Mouse (Mus musculus) hindbrain, embryonic 16.5 days (tissue): ENCODE data around the gene Coq10a. TPM values are rescaled to one million over a fixed set of nuclear protein-coding genes. Genes with fewer than 3 reads are reported as not detected.

Experiments used
- ATAC-seq: fragments of 200-750 bp; cut with Nextera tagmentation; 2 replicates; pipeline ENCODE4 v1.8.0; 2017; ENCODE audit warnings: moderate TSS enrichment, moderate library complexity
- H3K27ac ChIP-seq: fragments of 300-500 bp; sonication (generic); 2 replicates; pipeline ENCODE4 v1.5.1; 2014; ENCODE audit warnings: low read depth, mild to moderate bottlenecking, control low read depth, low read length, moderate library complexity
- H3K27me3 ChIP-seq: fragments of 300-500 bp; sonication (generic); replicated peaks from 2 replicates; pipeline ENCODE4 v1.6.1; 2014; ENCODE audit warnings: low read length; ENCODE audit not compliant: control insufficient read depth, insufficient read depth
- H3K36me3 ChIP-seq: fragments of 300-500 bp; sonication (generic); 2 replicates; pipeline ENCODE4 v1.6.1; 2014; ENCODE audit warnings: mild to moderate bottlenecking, low read length, moderate library complexity, mixed read lengths; ENCODE audit not compliant: control insufficient read depth, insufficient read depth
- H3K4me1 ChIP-seq: fragments of 300-500 bp; sonication (generic); 2 replicates; pipeline ENCODE4 v1.6.1; 2014; ENCODE audit warnings: low read depth, low read length; ENCODE audit not compliant: control insufficient read depth, insufficient read depth
- H3K4me2 ChIP-seq: fragments of 300-500 bp; sonication (generic); 2 replicates; pipeline ENCODE4 v1.6.1; 2014; ENCODE audit warnings: mild to moderate bottlenecking, low read length, control low read depth, moderate library complexity
- H3K4me3 ChIP-seq: fragments of 300-500 bp; sonication (generic); 2 replicates; pipeline ENCODE4 v1.5.1; 2014; ENCODE audit warnings: mild to moderate bottlenecking, low read length, control low read depth, moderate library complexity
- H3K9ac ChIP-seq: fragments of 300-500 bp; sonication (generic); 2 replicates; pipeline ENCODE4 v1.6.1; 2014; ENCODE audit warnings: low read depth, mild to moderate bottlenecking, control low read depth, low read length, moderate library complexity
- H3K9me3 ChIP-seq: fragments of 300-500 bp; sonication (generic); 2 replicates; pipeline ENCODE4 v1.6.1; 2014; ENCODE audit warnings: mild to moderate bottlenecking, low read length, moderate library complexity; ENCODE audit not compliant: control insufficient read depth
- WGBS: fragments of 180-500 bp; shearing (Covaris S2); extraction: QIAGEN DNeasy Blood & Tissue Kit; methylation state at CpG from one replicate; pipeline ENCODE4 v1.1.7; 2014; 5-methylcytosine and 5-hydroxymethylcytosine counted together
- polyA plus RNA-seq: library from polyadenylated mRNA; unstranded; fragments of >200 nt; fragmentation: Nextera tagmentation; extraction: Ambion mirVana; gene quantifications from 2 replicates; pipeline ENCODE4 v1.2.1, GENCODE M21; 2015

The Coq10a gene
- 11.4 and 32.3 TPM in 2 replicates for polyA plus RNA-seq

GRCm38 (mm10) chr10:128368402-128369217 is at the start of gene Coq10a:
Gene Coq10a, minus strand, starts transcription at chr10:128368997.
- H3K4me3 ChIP-seq: peak within 1 kb of the TSS; percentile 78
- H3K9me3 ChIP-seq: no peaks in the 10 kb centered on the region
- WGBS: 0% methylated on average over 71 of the region's 87 CpGs
- peak within 1 kb of the TSS; percentile 97 for H3K27ac ChIP-seq
- H3K9ac ChIP-seq: peak within 1 kb of the TSS; percentile 82
- no peaks in the 10 kb centered on the region for H3K27me3 ChIP-seq
- ATAC-seq: peak; percentile 96
- peak within 1 kb of the TSS; percentile 91 for H3K4me2 ChIP-seq
- peaks cover 5% of the 10 kb centered on the region for H3K36me3 ChIP-seq
- H3K4me1 ChIP-seq: peaks cover 15% of the 10 kb centered on the region

GRCm38 (mm10) chr10:128414848-128415247 is 46.1 kb upstream of the Coq10a start:
- Histone ChIP-seq H3K4me3 (no peak overlapping the region), H3K9me3 (no peaks in the 10 kb centered on the region), H3K27ac (no peak overlapping the region), H3K36me3 (peaks cover 24% of the 10 kb centered on the region), H3K4me2 (no peak overlapping the region), H3K27me3 (no peaks in the 10 kb centered on the region), H3K9ac (no peak overlapping the region), H3K4me1 (peaks cover 29% of the 10 kb centered on the region)
- ATAC-seq: no peak
- WGBS: 96% methylated on average over 5 of the region's 5 CpGs

GRCm38 (mm10) chr10:128413076-128413475 is 44.3 kb upstream of the Coq10a start:
- Histone ChIP-seq H3K4me2 (peak overlapping the region; percentile 99), H3K9me3 (no peaks in the 10 kb centered on the region), H3K4me1 (peaks cover 38% of the 10 kb centered on the region), H3K27me3 (no peaks in the 10 kb centered on the region), H3K36me3 (peaks cover 13% of the 10 kb centered on the region), H3K4me3 (peak overlapping the region; percentile 99; the same call in 1 of the 2 replicates), H3K9ac (peak overlapping the region; percentile 28; the same call in 1 of the 2 replicates), H3K27ac (no peak overlapping the region)
- ATAC-seq: no peak
- 47% methylated on average over 1 of the region's 1 CpGs for WGBS

- peak overlapping the region; percentile 99 for H3K4me2 ChIP-seq
- H3K36me3 ChIP-seq: peaks cover 16% of the 10 kb centered on the region
- no peaks in the 10 kb centered on the region for H3K9me3 ChIP-seq
- H3K4me3 ChIP-seq: peak overlapping the region; percentile 99
- no peak for ATAC-seq
- WGBS: 17% methylated on average over 1 of the region's 1 CpGs
- peak overlapping the region; percentile 98 for H3K27ac ChIP-seq
- H3K9ac ChIP-seq: peak overlapping the region; percentile 94
- H3K27me3 ChIP-seq: no peaks in the 10 kb centered on the region
- peaks cover 42% of the 10 kb centered on the region for H3K4me1 ChIP-seq
Observed at GRCm38 (mm10) chr10:128412558-128412957, 43.8 kb upstream of the Coq10a start.

GRCm38 (mm10) chr10:128412055-128412381 is 43.2 kb upstream of the Coq10a start:
- under 1% methylated on average over 14 of the region's 14 CpGs for WGBS
- ATAC-seq: no peak
- H3K9me3 ChIP-seq: no peaks in the 10 kb centered on the region
- peak overlapping the region; percentile 98 for H3K27ac ChIP-seq
- peak overlapping the region; percentile 99 for H3K4me2 ChIP-seq
- H3K4me3 ChIP-seq: peak overlapping the region; percentile 99
- H3K36me3 ChIP-seq: peaks cover 15% of the 10 kb centered on the region
- H3K9ac ChIP-seq: peak overlapping the region; percentile 94
- peaks cover 42% of the 10 kb centered on the region for H3K4me1 ChIP-seq
- H3K27me3 ChIP-seq: no peaks in the 10 kb centered on the region

- 0% methylated on average over 50 of the region's 50 CpGs for WGBS
Observed at GRCm38 (mm10) chr10:128411211-128412054, 42.6 kb upstream of the Coq10a start, which contains the start of the genes Nabp2 and Rnf41. Gene Nabp2, minus strand, starts transcription at chr10:128411492. Gene Rnf41, plus strand, starts transcription at chr10:128411657.

DNA sequence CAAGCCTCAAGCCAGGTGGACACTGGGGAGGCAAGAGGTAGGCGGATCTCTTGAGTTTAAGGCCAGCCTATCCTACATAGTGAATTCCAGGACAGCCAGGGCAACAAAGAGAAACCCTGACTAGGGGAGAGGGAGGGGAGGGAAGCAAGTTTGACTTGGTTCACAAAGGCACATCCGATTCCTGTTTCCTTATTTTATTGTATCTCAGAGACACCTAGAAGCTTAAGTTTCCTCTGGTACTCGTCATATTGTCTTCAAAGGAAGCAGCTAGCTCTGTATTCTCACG is 41.7 kb upstream of the Coq10a start:
- Histone ChIP-seq H3K4me1 (peaks cover 42% of the 10 kb centered on the region), H3K9me3 (no peaks in the 10 kb centered on the region), H3K9ac (peak overlapping the region; percentile 94), H3K4me3 (peak overlapping the region; percentile 99), H3K27ac (peak overlapping the region; percentile 98), H3K4me2 (peak overlapping the region; percentile 99), H3K27me3 (no peaks in the 10 kb centered on the region), H3K36me3 (peaks cover 8% of the 10 kb centered on the region; the same call in 1 of the 2 replicates)
- WGBS: 25% methylated on average over 4 of the region's 4 CpGs
- no peak for ATAC-seq

More at GRCm38 (mm10) chr10:128411211-128412054, 42.6 kb upstream of the Coq10a start, which contains the start of the genes Nabp2 and Rnf41:
- peak within 1 kb of the TSS; percentile 99 for H3K4me2 ChIP-seq
- H3K36me3 ChIP-seq: peaks cover 10% of the 10 kb centered on the region
- H3K9ac ChIP-seq: peak within 1 kb of the TSS; percentile 94
- H3K4me1 ChIP-seq: peaks cover 42% of the 10 kb centered on the region
- no peaks in the 10 kb centered on the region for H3K27me3 ChIP-seq
- H3K27ac ChIP-seq: peak within 1 kb of the TSS; percentile 98
- peak; percentile 91 for ATAC-seq
- peak within 1 kb of the TSS; percentile 99 for H3K4me3 ChIP-seq
- H3K9me3 ChIP-seq: no peaks in the 10 kb centered on the region

- peak; percentile 90 for ATAC-seq
- 9% methylated on average over 36 of the region's 36 CpGs for WGBS
- H3K4me3 ChIP-seq: peak overlapping the region; percentile 99
Observed at GRCm38 (mm10) chr10:128409692-128410559, 41.1 kb upstream of the Coq10a start.

More at GRCm38 (mm10) chr10:128409692-128410559, 41.1 kb upstream of the Coq10a start:
- H3K36me3 ChIP-seq: peaks cover 8% of the 10 kb centered on the region; the same call in 1 of the 2 replicates
- no peaks in the 10 kb centered on the region for H3K27me3 ChIP-seq
- H3K27ac ChIP-seq: peak overlapping the region; percentile 98
- no peaks in the 10 kb centered on the region for H3K9me3 ChIP-seq
- peak overlapping the region; percentile 94 for H3K9ac ChIP-seq
- H3K4me2 ChIP-seq: peak overlapping the region; percentile 99
- H3K4me1 ChIP-seq: peaks cover 42% of the 10 kb centered on the region
